Mouse (Mus musculus): Measurements from ENCODE around the gene Tmx1. TPM values are rescaled to one million over a fixed set of nuclear protein-coding genes. Genes with fewer than 3 reads are reported as not detected.

Gene Tmx1
- polyA plus RNA-seq (2021) = 66.8 TPM

DNA sequence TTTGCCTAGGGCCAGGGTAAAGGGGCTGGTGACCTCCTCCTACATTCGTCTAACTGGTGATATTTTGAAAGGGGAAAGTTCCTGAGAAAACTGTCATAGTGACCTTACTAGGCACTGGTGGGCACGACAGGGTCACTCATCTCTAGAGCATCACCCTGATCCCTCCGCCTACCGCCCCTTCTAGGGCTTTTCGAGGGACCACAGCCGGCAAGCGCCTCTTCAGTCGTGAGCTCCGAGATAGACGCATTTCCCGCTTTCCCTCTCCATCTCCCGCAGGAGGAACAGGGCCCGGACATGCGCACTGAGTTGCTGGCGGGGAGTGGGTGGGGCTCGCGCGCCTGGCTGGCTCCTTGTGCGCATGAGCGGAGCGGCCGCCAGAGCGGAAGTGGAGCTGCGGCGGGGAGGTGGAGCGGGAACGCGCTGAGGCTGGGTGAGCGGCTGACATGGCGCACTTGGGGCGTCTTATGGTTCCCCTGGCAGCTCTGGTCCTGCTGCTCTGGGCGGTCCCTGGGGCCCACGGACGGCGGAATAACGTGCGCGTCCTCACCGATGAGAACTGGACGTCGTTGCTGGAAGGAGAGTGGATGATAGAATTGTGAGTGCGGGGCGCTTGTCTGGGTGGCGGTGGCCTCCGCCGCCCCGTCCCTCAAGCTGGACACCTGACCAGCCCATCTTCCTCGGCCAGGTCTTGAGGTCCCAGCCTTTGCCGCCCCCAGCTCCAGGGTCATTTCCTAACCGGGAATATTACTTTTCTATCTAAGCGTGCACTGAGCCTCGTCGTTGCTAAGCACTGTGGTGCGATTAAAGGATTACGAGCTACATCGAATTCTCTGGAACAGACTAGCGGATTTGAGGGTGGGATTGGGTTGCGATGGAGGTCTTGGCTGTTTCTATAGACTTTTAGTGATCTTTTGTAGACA, at the start of gene Tmx1:
Gene Tmx1, plus strand, starts transcription at position 370 of the 920 bp plus-strand sequence.
- in situ Hi-C loops (cut with MboI; ENCODE audit: low pct_unique_long_range_greater_than_20kb) = no loop called here
- CTCF ChIA-PET = no interaction called here
- TF ChIP-seq CTCF (IDR thresholded peaks at IDR 0.05) = no peak
- DNase-seq (ENCODE audit: low read depth, low spot score) (peak; percentile 50), ATAC-seq (peak; percentile 85)
- POLR2A ChIA-PET = interaction anchor here (0.6 kb wide), 1 partner anchor 502 kb away, joined by 3 read pairs; no protein-coding TSS in a partner anchor
- no peaks in the 10 kb centered on the region for H3K27me3 ChIP-seq

DNA sequence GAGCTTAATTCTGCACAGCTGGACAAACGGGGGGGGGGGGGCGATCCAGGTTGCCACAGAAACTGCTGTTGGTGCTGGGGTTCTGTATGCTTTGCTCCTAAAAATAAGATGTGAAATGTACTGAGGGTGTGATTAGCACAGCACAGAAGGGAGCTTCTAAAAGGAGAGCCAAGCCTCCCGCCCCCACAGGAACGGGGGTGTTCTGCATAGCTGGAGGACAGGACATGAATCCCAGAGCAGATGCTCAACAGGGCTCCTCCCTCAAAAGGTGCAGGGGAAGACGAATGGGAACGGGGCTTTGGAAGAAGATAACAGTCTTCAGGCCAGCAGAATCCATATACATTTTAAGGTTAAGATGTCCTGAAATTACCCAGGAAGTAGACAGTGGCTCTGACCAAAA, 48.6 kb upstream of the Tmx1 start:
- peaks cover 23% of the 10 kb centered on the region for H3K27me3 ChIP-seq
- ChIA-PET POLR2A (interaction anchor here (0.6 kb wide), 1 partner anchor 570 kb away, joined by 6 read pairs; no protein-coding TSS in a partner anchor), CTCF (no interaction called here)
- in situ Hi-C loops (cut with MboI; ENCODE audit: low pct_unique_long_range_greater_than_20kb) = no loop called here
- ATAC-seq (no peak), DNase-seq (ENCODE audit: low read depth, low spot score) (no peak)
- TF ChIP-seq CTCF (IDR thresholded peaks at IDR 0.05) = no peak

DNA sequence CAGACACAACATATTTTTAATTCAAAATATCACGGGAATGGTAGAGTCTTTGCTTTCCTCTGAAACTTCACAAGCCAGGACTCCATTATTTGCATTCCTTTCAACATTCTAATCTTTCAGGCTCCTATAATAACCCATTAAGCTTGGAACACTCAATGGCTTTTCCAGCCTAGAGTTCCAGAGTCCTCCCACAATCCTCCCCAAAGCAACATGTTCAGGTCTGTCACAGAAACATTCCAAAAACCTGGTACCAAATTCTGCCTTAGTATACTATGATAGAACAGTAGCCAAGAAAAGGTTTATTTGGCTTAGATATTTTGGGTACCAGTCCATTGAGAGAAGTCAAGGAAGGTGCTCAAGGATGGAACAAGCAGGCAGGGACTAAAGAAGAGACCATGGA, 44.5 kb upstream of the Tmx1 start:
- ChIA-PET CTCF (interaction anchor here (0.6 kb wide), 1 partner anchor 235 kb away, joined by 3 read pairs; no protein-coding TSS in a partner anchor), POLR2A (interaction anchor here (1.5 kb wide), 1 partner anchor 21 kb away, joined by 3 read pairs; no protein-coding TSS in a partner anchor)
- TF ChIP-seq CTCF (IDR thresholded peaks at IDR 0.05) = no peak
- ATAC-seq (no peak), DNase-seq (ENCODE audit: low read depth, low spot score) (no peak)
- in situ Hi-C loops (cut with MboI; ENCODE audit: low pct_unique_long_range_greater_than_20kb) = no loop called here
- H3K27me3 ChIP-seq = peaks cover 36% of the 10 kb centered on the region

- in situ Hi-C loops (cut with MboI; ENCODE audit: low pct_unique_long_range_greater_than_20kb) = no loop called here
- ATAC-seq = no peak
- CTCF ChIA-PET = no interaction called here
These were observed 43.3 kb upstream of the Tmx1 start for GRCm38 (mm10) chr12:70409600-70409999.

GRCm38 (mm10) chr12:70420216-70420615, 32.7 kb upstream of the Tmx1 start:
- in situ Hi-C loops (cut with MboI; ENCODE audit: low pct_unique_long_range_greater_than_20kb) = no loop called here
- ChIA-PET CTCF (no interaction called here), POLR2A (no interaction called here)
- TF ChIP-seq CTCF (IDR thresholded peaks at IDR 0.05) = no peak
- H3K27me3 ChIP-seq = peaks cover 41% of the 10 kb centered on the region
- DNase-seq (ENCODE audit: low read depth, low spot score) (no peak), ATAC-seq (no peak)

More at GRCm38 (mm10) chr12:70409600-70409999, 43.3 kb upstream of the Tmx1 start:
- POLR2A ChIA-PET = no interaction called here
- DNase-seq (ENCODE audit: low read depth, low spot score) = no peak
- peaks cover 41% of the 10 kb centered on the region for H3K27me3 ChIP-seq
- no peak for TF ChIP-seq CTCF (IDR thresholded peaks at IDR 0.05)

GRCm38 (mm10) chr12:70421028-70421427, 31.9 kb upstream of the Tmx1 start:
- CTCF ChIA-PET = no interaction called here
- H3K27me3 ChIP-seq = peaks cover 41% of the 10 kb centered on the region
- in situ Hi-C loops (cut with MboI; ENCODE audit: low pct_unique_long_range_greater_than_20kb) = no loop called here
- DNase-seq (ENCODE audit: low read depth, low spot score) (no peak), ATAC-seq (no peak)
- POLR2A ChIA-PET = no interaction called here
- TF ChIP-seq CTCF (IDR thresholded peaks at IDR 0.05) = no peak

GRCm38 (mm10) chr12:70422322-70423118, 30.4 kb upstream of the Tmx1 start:
- no peak for ATAC-seq
- CTCF ChIA-PET = no interaction called here
- no peak for DNase-seq (ENCODE audit: low read depth, low spot score)
- POLR2A ChIA-PET = no interaction called here
- in situ Hi-C loops (cut with MboI; ENCODE audit: low pct_unique_long_range_greater_than_20kb) = no loop called here
- no peak for TF ChIP-seq CTCF (IDR thresholded peaks at IDR 0.05)
- peaks cover 37% of the 10 kb centered on the region for H3K27me3 ChIP-seq

GRCm38 (mm10) chr12:70427885-70428284, 25.0 kb upstream of the Tmx1 start:
- CTCF ChIA-PET = interaction anchor here (1.2 kb wide), 1 partner anchor 16 kb away, joined by 3 read pairs; no protein-coding TSS in a partner anchor
- POLR2A ChIA-PET = no interaction called here
- ATAC-seq = no peak
- H3K27me3 ChIP-seq = peaks cover 32% of the 10 kb centered on the region
- TF ChIP-seq CTCF (IDR thresholded peaks at IDR 0.05) = no peak
- in situ Hi-C loops (cut with MboI; ENCODE audit: low pct_unique_long_range_greater_than_20kb) = loop anchor here (25.0 kb wide), 1 partner anchor 691 kb away; no protein-coding TSS in a partner anchor
- DNase-seq (ENCODE audit: low read depth, low spot score) = no peak

- ChIA-PET CTCF (interaction anchor here (0.6 to 1.0 kb wide), 2 partner anchors 13 to 14 kb away, joined by 3 read pairs; no protein-coding TSS in a partner anchor), POLR2A (no interaction called here)
- TF ChIP-seq CTCF (IDR thresholded peaks at IDR 0.05) = no peak
- in situ Hi-C loops (cut with MboI; ENCODE audit: low pct_unique_long_range_greater_than_20kb) = loop anchor here (5.0 to 25.0 kb wide), 2 partner anchors 507 to 692 kb away; no protein-coding TSS in a partner anchor
- ATAC-seq = no peak
- peaks cover 22% of the 10 kb centered on the region for H3K27me3 ChIP-seq
- DNase-seq (ENCODE audit: low read depth, low spot score) = no peak
These were observed 23.3 kb upstream of the Tmx1 start for GRCm38 (mm10) chr12:70429637-70430036.

DNA sequence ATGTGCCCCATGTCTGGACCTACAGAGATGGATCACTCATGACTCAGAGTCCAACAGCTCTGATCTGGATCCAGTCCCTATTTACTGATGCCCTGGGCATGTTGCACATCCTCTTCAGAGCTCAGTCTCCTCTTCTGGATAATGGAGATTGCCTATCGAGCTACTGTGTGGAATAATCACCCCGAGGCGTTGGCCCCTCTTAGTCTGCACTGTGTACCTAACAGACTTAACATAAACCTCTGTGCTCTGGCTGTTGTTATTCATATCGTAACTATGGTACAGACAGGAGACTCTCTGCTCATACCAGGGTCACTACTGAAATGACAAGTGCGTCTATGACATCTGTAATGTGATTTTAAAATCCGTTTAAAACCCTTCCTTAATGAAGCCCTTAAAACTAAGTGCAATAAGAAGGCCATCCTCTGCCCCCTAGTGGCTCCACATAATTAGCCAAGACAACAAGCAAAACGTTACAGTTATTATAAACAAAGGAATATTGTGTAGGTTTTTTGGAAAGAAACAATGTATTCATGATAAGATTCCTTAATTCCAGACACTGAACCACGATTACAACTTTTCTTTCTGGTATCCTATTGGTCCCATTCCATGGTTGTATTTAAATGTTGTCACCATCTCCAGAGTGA, 22.5 kb upstream of the Tmx1 start:
- ChIA-PET POLR2A (no interaction called here), CTCF (interaction anchor here (0.6 kb wide), 1 partner anchor 14 kb away, joined by 3 read pairs; no protein-coding TSS in a partner anchor)
- ATAC-seq = no peak
- peak; percentile 64 for TF ChIP-seq CTCF (IDR thresholded peaks at IDR 0.05)
- no peak for DNase-seq (ENCODE audit: low read depth, low spot score)
- in situ Hi-C loops (cut with MboI; ENCODE audit: low pct_unique_long_range_greater_than_20kb) = loop anchor here (5.0 to 25.0 kb wide), 2 partner anchors 508 to 693 kb away; no protein-coding TSS in a partner anchor
- H3K27me3 ChIP-seq = peaks cover 15% of the 10 kb centered on the region

Data from Patski (cell line).